Mouse (Mus musculus): Measurements from ENCODE around the gene Tap1. TPM values are rescaled to one million over a fixed set of nuclear protein-coding genes. Genes with fewer than 3 reads are reported as not detected.
A peak's percentile ranks its signal among the peaks of the same experiment; 100 is the strongest.
"Not testable (repeated sequence)": the region's sequence is repeated elsewhere in the genome, so short reads cannot be mapped to it uniquely, and the experiment has no call there.

The Tap1 gene
- 10 to 100 TPM in 1 of 4 experiments, 1 to 10 TPM in 3; 2.5 to 10.6 (median 5.8) TPM for total RNA-seq (2022)

DNA sequence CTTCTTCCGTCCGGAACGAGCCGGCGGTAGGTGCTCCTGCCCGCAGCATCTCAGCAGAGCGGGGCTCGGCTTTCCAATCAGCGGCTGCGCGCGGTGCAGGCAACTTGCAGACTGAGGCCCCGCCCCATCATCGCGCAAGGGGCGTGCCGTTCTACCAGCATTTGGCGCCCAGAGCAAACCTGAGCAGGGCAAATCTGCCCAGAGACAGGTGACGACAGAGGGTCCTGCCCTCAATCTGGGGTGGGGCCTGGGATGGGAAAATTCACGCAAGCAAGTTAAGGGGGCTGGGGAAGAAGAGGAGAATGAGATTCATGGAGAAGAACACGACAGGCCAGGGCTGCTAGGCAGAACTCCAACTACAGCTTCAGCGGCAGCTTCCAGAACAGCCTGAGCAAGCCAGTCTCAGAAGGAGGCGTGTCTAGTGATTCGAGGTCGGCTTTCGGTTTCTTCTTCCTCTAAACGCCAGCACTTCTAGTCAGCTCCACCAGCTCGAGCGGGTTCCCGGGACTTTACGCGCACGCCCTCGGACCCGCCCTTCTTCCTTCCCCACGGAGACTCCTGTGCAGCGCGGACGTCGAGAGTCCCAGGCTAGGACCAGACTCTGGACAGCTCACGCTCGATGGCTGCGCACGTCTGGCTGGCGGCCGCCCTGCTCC lies at the start of gene Tap1, which contains the start of gene Psmb9:
TSS of gene Tap1 (plus strand) at position 293 of the 656 bp plus-strand sequence.
TSS of gene Psmb9 (minus strand) at position 504 of the 656 bp plus-strand sequence.
- peak; percentile 90 to 96 for DNase-seq (ENCODE audit: low spot score in 2 of 2)

GRCm38 (mm10) chr17:34137601-34138000 lies 49.8 kb upstream of the Tap1 start:
- DNase-seq (ENCODE audit: low spot score in 2 of 2) = no peak

DNA sequence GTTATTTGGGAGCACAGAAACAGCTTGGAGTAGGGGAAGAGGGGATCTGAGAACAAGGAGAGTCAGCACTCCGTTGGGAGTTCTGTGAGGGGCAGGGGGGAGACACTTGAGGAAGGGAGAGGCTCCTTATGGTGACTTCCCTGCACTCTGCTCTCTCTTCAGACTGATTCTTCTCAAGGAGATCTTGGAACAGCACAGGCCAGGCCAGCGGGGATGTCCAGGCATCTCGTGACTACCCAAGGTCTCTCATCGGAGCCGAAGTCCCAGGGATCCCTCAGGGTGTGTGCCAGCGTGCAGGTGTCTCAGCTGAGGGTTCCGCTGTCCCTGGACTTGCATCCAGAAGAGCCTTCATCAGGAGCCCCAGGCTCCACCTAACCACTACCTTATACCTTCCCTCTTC lies 48.7 kb upstream of the Tap1 start:
- no peak for DNase-seq (ENCODE audit: low spot score in 2 of 2)

- no peak for DNase-seq (ENCODE audit: low spot score in 2 of 2)
Observed at GRCm38 (mm10) chr17:34139416-34139815, 47.9 kb upstream of the Tap1 start.

DNA sequence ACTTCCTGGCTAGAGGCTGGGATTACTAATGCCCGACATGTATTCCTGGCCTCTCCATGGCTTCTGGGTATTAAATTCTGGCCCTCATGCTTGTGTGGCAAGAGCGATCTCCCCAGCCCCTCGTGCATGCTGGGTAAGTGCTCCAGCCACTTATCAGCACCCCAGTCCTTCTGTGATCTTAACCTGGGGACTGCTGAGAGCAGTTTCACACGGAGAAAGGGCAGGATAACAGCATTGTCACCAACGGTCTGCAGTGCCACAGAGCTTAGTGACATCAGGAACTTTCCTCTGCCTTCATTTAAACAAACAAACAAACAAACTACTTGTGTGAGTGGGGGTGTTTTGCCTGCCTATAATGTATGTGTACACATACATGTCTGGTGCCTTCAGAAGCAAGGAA lies 47.1 kb upstream of the Tap1 start:
- DNase-seq (ENCODE audit: low spot score in 2 of 2) = no peak

- DNase-seq (ENCODE audit: low spot score in 2 of 2) = peak in 1 of 2 experiments; percentile 48
Observed at GRCm38 (mm10) chr17:34141448-34141847, 45.9 kb upstream of the Tap1 start.

DNA sequence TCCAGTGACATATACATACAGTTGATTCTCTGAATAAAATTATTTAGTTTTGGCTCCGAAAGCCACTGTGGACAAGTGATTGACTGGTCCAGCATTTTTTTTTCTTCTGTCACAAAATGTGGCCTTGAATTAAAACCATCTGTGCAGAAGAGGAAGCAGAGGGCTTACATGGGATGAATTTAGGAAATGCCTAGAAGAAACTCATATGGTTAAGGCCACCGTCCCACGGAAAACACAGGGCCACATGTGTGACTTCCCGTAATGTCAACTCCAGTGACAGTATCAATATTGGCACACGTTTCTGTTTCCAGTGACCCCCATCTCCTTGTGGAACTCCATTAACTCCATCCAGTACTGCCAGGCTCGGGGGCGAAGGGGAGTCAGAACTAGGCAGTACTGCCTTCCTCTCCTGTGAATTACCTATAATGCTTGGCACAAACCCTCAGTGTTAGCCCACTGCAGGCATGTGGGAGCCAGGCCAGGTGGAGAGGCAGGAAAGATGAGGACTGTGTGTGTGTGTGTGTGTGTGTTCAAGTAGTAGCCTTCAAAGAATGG lies 44.8 kb upstream of the Tap1 start:
- DNase-seq (ENCODE audit: low spot score in 2 of 2) = no peak

GRCm38 (mm10) chr17:34143033-34143432 lies 44.3 kb upstream of the Tap1 start, which contains the start of gene H2-DMb2:
Gene H2-DMb2, plus strand, starts transcription at chr17:34143307.
- no peak for DNase-seq (ENCODE audit: low spot score in 2 of 2)

- DNase-seq (ENCODE audit: low spot score in 2 of 2) = no peak
Observed at GRCm38 (mm10) chr17:34143461-34143860, 43.9 kb upstream of the Tap1 start.

- not testable (repeated sequence) for DNase-seq (ENCODE audit: low spot score in 2 of 2)
Observed at GRCm38 (mm10) chr17:34144221-34144620, 43.1 kb upstream of the Tap1 start.

- DNase-seq (ENCODE audit: low spot score in 2 of 2) = no peak
Observed at GRCm38 (mm10) chr17:34144960-34145371, 42.4 kb upstream of the Tap1 start.

GRCm38 (mm10) chr17:34152923-34153322 lies 34.4 kb upstream of the Tap1 start, which contains the start of gene H2-DMb1:
Gene H2-DMb1, plus strand, starts transcription at chr17:34153072.
- DNase-seq (ENCODE audit: low spot score in 2 of 2) = no peak

DNA sequence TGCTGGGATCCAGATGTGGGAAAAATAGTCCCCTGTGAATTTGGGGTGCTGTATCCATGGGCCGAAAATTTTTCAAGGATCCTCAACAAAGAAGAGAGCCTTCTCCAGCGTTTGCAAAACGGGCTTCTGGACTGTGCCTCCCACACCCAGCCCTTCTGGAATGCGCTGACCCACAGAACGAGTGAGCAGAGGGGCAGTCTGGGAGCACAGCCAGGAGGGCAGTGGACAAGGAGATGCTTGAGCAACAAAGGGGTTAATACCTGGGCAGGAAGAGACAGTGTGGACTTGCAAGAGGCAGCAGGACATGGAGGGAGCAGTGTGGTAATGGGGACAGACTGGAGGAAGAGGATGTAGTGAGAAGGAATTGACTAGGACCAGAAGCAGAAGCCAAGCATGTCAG lies 31.8 kb upstream of the Tap1 start:
- no peak for DNase-seq (ENCODE audit: low spot score in 2 of 2)

- DNase-seq (ENCODE audit: low spot score in 2 of 2) = no peak
Observed at GRCm38 (mm10) chr17:34164202-34164895, 23.0 kb upstream of the Tap1 start.

- no peak for DNase-seq (ENCODE audit: low spot score in 2 of 2)
Observed at GRCm38 (mm10) chr17:34165033-34165730, 22.2 kb upstream of the Tap1 start.

DNA sequence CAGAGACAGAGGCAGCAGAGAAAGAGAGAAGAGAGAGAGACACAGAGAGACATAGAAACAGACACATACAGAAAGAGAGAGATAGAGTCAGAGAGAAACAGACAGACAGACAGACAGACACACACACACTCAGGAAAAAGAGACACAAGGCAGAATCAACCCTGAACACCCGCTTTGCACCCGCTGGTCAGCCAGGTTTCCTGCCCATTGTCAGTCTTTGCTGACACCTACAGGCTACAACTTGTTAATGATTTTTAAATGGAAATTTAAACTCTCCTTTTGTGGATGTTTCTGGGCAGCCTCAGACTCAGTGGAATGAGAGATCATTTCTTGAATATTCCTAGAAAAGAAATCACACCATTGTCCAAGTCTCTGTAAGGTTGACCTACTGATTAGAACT lies 18.1 kb upstream of the Tap1 start:
- DNase-seq (ENCODE audit: low spot score in 2 of 2) = peak in 1 of 2 experiments; percentile 14

DNA sequence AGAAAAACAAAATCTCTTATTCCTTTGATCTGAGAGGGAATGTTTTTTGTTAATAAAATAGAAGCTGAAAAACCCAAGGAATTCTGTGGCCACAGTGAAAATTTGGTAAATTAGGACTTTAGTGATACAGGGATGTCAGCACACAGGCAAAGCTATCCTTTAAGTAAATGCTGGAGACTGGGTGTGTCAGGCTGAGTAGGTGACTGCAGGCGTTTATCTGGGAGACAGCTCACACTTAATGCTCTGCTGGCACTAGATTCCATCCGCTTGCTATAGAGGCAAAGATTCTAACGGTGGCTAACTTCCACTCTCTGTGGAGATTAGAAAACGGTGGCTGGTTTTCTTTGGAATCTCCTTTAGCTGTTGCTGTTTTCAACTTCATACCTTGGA lies 16.9 kb upstream of the Tap1 start:
- DNase-seq (ENCODE audit: low spot score in 2 of 2) = no peak

- DNase-seq (ENCODE audit: low spot score in 2 of 2) = peak; percentile 56 to 88
Observed at GRCm38 (mm10) chr17:34170877-34171498, 16.4 kb upstream of the Tap1 start.

GRCm38 (mm10) chr17:34172528-34172927 lies 14.8 kb upstream of the Tap1 start:
- no peak for DNase-seq (ENCODE audit: low spot score in 2 of 2)

DNA sequence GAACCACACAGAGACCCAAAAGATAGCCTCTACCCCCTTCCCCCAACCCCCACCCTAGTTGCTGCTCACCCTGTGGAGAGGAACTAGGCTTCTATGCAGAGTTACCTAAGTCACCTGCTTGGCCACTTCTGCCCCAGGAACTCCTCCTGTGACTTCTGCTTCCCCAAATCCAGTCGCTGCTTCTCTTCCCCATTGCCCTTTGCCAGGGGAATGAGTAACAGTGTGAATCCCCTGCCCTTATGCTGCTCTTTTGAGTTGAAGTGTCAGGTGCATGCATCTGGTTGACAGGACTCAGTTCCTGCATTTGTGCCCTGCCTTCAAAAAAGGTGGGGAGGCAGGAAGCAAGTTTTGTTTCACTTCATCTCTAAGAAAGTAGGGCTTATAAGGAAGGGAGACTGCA lies 13.3 kb upstream of the Tap1 start:
- DNase-seq (ENCODE audit: low spot score in 2 of 2) = no peak

DNA sequence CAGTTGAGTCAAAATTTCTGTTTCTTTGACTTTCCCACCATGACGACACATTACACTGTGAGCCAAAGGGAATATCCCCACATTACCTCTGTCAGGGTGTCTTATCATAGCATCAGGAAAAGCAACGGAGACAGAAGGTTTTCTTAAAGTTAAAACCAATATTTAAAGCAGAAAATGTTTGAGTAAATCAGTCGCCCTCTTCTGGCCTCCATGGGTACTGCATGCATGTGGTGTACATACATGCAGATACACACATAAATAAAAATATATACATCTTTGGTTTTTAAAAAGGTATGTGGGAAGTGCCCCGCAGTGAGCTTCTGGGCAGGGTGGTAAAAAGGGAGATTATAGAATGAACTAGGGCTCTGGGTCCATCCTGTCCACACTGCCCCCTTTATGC lies 10.2 kb upstream of the Tap1 start:
- no peak for DNase-seq (ENCODE audit: low spot score in 2 of 2)

Data from layer of hippocampus, adult 8-10 months (tissue).